Mouse (Mus musculus) left cerebral cortex, postnatal 25 days (tissue): ENCODE results near the gene Cd36. TPM values are rescaled to one million over a fixed set of nuclear protein-coding genes. Genes with fewer than 3 reads are reported as not detected.

Experiments
- DNase-seq, 2 experiments: peaks; one replicate each; pipeline ENCODE4 v3.0.0; 2022; ENCODE audit warnings: low spot score in 2 of 2, mixed read lengths in 1 of 2
- intact Hi-C: fragments of 180-260 bp; cut with DNase I; formaldehyde crosslinking; loops from one replicate; pipeline ENCODE4 v1.15.1; 2025
- total RNA-seq, 2 experiments: library from RNA; stranded (reverse); gene quantifications; 2 replicates each; pipeline ENCODE4 v1.2.3; 2021

Gene Cd36
- total RNA-seq, 2 experiments from 2014 or later = 2.2 to 2.7 TPM

DNA sequence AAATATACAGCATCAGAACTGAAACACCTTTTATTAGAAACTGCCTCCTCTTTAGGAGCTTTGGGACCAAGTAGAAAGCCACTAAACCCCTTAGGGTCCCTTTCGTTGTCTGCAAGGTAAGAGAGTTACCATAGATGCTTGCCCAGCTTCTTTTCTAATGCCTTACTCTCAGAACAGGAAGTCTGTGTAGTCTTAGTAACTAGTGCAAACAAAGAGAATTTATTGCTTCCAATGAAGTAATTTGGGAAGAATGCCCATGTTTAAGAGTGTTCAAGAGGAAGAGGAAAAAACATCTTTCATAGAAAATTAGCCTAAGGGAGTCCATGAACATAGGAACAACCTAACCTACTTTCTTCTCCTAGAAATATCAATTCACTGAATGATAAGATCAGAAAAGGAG is 67.2 kb downstream of the Cd36 start:
- no peak for DNase-seq
- intact Hi-C loops = loop anchor here (10.0 kb wide), 1 partner anchor 193 kb away; no protein-coding TSS in a partner anchor

DNA sequence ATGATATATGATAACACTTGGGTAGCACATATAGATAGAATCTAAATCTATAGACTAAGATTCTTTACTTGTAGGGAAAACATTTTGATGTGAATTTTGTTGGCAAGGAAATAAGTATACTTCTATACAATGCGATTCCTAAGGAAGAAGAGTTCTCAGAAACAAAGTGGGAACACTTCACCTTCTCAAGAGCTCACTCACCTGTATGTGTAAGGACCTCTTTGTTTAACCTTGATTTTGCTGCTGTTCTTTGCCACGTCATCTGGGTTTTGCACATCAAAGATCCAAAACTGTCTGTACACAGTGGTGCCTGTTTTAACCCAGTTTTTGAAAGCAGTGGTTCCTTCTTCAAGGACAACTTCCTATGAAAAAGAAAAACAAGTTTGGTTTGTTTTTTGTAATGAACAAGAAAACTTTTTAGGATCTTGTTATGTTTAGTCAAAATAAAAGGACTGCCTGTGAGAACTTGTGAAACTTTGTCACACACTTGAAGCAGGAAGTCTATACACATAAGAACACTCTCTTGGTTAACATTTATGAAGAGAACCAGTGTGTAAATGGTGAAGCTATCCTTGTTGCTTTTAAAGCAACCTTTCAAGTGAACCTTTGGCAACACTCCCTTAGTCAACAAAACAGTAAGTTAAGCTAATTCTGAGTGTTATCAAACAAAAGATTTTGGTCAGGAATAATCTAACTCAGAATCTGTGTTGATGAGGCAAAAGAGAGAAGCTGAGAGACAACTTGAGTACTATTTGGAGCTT is 68.2 kb downstream of the Cd36 start:
- intact Hi-C loops = loop anchor here (10.0 kb wide), 1 partner anchor 194 kb away; no protein-coding TSS in a partner anchor
- no peak for DNase-seq

DNA sequence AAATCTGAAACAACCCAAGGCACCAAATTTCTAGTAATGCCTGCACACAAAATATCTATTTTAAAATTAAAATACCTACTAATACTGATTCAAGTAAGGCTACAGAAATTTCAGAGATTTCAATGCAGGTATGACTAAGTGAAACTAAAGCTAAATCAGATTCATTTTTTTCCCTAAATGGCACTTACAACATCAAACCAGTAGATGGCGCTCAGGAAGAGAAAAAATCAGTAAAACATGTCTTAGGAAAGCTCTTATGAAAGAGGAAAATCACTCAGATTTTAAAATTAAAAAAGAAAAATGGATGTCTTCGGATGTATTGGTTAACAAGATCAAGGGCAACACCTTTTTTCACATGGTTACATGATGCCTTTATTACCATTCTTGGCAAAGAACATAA is 72.4 kb downstream of the Cd36 start:
- intact Hi-C loops = loop anchor here (1.0 to 10.0 kb wide), 2 partner anchors 227 to 629 kb away; no protein-coding TSS in a partner anchor
- DNase-seq = peak; percentile 21 to 54

DNA sequence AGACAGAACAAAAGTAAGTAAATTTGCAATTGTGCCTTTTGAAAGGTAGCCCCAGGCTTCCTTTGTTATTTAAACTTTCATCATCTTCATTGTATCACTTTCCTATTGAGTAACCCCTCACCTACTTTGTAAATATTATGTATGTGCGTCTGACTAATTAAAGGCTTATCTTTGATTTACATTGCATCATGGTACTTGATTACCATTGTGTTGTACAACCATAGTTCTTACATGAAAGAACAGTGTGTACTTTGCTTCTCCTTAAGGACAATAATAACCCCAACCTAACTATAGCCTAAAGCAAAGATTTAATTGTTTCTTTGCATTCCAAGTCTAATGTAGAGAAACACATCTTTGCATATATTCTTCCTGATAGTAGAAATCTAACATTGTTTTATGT is 78.3 kb downstream of the Cd36 start:
- no peak for DNase-seq
- intact Hi-C loops = loop anchor here (10.0 kb wide), 1 partner anchor 634 kb away; no protein-coding TSS in a partner anchor

DNA sequence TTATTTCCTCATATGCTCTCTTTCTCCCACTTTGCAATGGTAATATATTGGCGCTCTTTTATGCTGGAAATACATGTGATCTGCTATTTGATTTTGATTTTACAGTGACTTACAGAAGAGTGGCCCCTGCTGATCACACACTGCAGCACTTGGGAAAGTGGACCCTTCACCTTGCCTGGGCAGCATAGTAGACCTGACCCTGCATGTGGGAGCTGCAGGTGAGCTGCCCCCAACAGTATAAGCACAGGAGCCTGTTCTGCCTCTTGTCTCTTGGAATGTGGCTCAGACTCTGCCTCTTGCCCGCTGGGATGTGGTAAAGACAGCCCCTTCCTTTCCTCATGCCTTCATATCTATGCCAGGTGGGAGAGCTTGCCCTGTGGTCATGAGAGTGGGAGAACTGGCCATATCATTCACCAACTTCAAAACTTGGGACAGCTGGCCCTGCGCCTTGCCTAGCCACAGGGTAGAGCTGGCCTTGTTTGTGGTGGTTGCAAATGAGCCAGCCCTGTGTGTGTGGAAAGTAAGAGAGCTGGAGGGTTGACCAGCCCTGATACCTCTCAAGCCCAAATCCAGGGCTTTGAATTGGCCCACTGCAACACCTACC is 81.7 kb downstream of the Cd36 start:
- intact Hi-C loops = no loop called here
- no peak for DNase-seq

DNA sequence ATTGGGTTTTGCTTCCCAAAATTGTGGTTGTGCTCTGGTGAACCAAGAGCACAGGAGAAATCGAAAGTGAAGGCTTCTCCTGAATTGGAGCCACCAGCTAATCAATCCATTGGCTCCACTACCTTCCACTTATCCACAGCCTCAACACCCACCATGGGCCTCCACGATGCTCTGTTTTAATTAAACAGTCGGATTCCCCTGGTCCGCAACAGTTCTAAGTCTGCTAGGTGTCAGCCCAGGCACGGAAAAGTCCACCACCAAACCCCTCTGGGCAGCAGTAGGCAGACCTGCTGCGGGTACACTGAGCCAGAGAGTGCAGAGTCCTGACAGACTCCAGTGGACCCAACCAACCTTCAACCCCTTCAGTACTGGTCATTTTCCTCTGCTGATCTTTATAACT is 112.0 kb downstream of the Cd36 start:
- intact Hi-C loops = no loop called here
- peak; percentile 21 to 32 for DNase-seq

DNA sequence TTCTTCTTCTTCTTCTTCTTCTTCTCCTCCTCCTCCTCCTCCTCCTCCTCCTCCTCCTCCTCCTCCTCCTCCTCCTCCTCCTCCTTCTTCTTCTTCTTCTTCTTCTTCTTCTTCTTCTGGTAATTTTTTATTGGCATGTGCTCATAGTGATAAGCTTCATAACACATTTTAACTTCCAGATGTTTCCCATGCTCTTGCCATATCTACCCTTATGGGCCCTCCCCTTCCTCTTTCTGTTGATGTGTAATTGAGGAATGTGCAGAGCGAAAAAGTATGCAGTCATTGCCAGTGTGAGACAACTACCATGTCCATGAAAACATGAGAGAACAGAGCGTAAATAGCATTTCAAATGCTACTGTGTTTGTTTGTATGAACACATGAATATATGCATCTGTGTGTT is 118.3 kb downstream of the Cd36 start:
- DNase-seq = no peak
- intact Hi-C loops = no loop called here

DNA sequence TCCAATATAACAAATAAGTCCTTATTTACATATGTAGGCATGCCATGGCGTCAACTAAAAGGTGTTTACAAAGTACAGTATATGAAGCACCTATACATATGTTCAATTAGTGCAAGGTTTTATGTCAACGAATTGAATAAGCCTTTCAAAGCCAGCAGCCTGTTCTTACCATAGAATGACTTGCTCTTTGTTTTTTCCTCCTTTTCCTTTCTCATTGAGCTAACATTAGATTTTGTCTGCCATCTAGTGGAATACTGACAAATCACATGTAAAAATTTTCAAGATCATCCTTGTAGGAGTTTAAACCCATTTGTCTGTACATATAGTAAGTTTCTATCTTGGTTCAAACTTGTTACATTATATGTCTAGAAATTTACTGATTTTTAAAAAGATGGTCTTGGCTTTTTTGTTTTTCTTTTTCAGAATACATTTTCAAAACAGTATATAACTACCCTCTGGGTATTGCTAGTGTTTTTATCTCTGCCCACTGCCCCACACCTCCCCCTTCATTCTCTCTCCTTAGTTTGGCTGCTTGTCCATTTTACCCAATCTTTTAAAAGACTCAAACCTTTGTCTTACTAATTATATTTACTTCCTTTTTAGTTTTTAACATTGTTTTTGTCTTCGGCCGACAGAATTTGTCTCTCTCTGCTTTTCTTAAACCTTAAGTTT is 122.5 kb downstream of the Cd36 start:
- intact Hi-C loops = loop anchor here (5.0 kb wide), 2 partner anchors 654 to 829 kb away; no protein-coding TSS in a partner anchor
- peak; percentile 6 to 64 for DNase-seq

DNA sequence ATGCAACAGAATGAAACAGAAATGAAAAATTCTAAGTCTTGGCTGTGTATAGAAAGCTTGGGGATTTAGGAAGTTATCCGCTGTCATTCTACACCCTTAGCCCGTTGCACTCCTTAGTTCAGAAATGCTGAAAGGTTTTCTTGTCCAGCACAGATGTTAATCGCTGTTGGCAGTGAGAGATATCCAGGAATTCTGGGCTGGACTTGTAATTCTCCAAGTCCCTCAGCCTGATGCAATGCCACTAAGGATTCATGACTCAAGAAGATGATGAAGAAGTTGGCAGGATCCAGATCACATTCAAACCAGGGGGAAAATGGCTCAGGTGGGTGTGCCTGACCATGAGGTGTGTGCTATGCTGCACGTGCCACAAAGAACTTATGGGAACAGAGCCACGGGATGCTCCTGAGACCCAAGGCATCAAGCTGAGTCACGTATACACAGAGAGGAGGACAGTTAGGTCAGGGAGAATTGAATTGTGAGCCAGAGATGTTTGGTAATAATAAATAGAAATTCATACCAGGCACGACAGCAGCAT is 135.1 kb downstream of the Cd36 start:
- no peak for DNase-seq
- intact Hi-C loops = no loop called here

DNA sequence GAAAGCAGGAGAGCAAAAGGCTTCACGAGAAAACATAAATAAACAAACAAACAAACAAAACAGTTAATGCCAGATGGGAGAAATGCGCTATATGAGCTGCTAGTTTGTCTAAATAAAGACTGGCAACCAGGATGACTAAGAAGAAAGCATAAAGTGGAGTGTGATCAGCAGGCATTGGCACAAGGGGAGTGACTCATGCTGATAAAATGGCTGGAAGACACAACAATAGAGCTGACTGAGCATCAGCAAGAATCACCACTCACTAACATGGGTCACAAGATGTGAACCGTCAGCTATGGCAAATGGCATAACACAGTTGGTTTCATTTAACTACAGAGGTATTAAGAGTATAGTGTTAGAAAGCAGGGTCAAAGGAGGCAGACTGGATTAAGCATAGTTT is 140.3 kb downstream of the Cd36 start:
- no peak for DNase-seq
- intact Hi-C loops = no loop called here

DNA sequence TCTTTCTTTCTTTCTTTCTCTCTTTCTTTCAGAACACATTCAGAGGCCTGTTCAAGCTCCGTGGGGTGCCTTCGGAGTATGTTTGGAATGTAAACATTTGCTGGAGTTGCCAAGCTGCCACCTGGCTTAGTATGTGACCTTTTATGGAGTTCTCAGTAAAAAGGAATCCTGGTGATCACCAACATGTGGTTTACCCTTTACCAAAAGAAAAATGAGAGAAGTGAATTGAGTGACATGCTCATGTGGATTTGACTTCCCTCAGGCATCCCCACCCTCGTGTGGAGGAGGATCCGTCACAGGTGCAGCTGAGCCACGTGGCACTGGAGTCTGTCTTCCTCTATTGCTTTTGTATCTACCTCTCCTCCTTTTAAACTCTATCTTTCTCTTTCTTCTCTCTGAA is 141.5 kb downstream of the Cd36 start:
- intact Hi-C loops = no loop called here
- no peak for DNase-seq

DNA sequence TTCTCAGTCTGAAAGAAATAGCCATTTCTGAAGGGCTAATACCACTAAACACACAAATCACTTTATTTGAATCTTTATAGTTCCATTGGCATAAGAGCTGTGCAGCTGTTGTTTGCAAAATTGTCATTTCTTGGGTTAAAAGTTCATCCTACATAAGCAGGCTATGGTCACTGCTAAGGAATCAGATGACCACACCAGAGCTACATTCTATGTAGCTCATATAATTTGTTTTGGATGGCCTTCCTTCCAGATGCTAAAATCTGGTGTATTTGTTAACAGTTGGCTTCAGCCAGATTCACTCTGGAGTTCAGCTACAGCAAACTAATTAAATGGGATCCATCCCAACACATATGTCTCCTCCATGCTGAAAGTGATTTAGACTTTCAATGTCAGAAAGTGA is 142.1 kb downstream of the Cd36 start:
- intact Hi-C loops = no loop called here

DNA sequence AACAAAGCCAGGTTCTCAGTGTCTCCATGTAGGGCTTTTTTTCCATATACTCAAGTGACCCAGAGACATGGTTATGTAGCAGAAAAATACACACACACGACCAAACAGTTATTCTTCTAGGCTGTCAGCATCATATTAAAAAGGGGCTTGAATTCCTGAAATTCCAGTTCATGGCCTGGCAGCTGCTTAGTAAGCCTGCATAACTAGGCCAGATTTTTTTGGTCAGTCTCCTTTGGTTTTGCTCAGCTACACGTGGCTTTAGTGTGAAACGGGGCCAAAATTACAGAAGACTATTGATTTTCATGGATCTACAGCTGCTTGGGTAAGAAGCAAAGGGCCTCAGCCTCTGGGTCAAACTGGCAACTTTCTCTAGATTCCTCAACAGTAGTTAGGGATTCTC is 148.8 kb downstream of the Cd36 start:
- intact Hi-C loops = no loop called here

More for the DNA sequence above, 142.1 kb downstream of the Cd36 start:
- DNase-seq = no peak

More for the DNA sequence above, 148.8 kb downstream of the Cd36 start:
- DNase-seq = no peak

Other genes with a start within 250 kb of the Cd36 start
- gene Gnat3, start 73.7 kb upstream of the Cd36 start, total RNA-seq = not detected